Mouse (Mus musculus) thymus, adult 2 months (tissue): ENCODE data around the gene Pigyl.

Experiments
- CTCF ChIP-seq: fragments of 200-500 bp; IDR thresholded peaks from 2 replicates; pipeline ENCODE4 v1.5.1; 2012; ENCODE audit warnings: mild to moderate bottlenecking, control low read depth, low read length, moderate library complexity, borderline replicate concordance; ENCODE audit not compliant: control insufficient read depth, poor library complexity, insufficient read depth; ENCODE audit errors: extremely low read depth
- POLR2A ChIP-seq: fragments of 200-500 bp; IDR thresholded peaks from 2 replicates; pipeline ENCODE4 v1.6.1; 2012; ENCODE audit warnings: mild to moderate bottlenecking, low read length, control low read depth, moderate library complexity; ENCODE audit not compliant: control insufficient read depth, poor library complexity, insufficient read depth; ENCODE audit errors: extremely low read depth

GRCm38 (mm10) chr9:22134988-22135643, 21.5 kb upstream of the Pigyl start:
- no peak for TF ChIP-seq POLR2A
- no peak for TF ChIP-seq CTCF
